Mouse (Mus musculus) forebrain, embryonic 15.5 days (tissue): Measurements from ENCODE around the gene Gm17728. TPM values are rescaled to one million over a fixed set of nuclear protein-coding genes. Genes with fewer than 3 reads are reported as not detected.

ENCODE experiments used
- polyA plus RNA-seq: library from polyadenylated mRNA; unstranded; fragments of >200 nt; fragmentation: Nextera tagmentation; extraction: Ambion mirVana; gene quantifications from 2 replicates; pipeline ENCODE4 v1.2.1, GENCODE M21; 2015

Gene Gm17728
- polyA plus RNA-seq, 1 experiment from 2014 or later = not detected

Other genes with a start within 250 kb of the Gm17728 start
- gene Pabpc6, start 247.7 kb downstream of the Gm17728 start, polyA plus RNA-seq = not detected in 2 replicates